Mouse (Mus musculus): Measurements from ENCODE around the gene Myf6. TPM values are rescaled to one million over a fixed set of nuclear protein-coding genes. Genes with fewer than 3 reads are reported as not detected.

Gene Myf6
- total and polyA plus RNA-seq, 2 experiments from 2014 or later: not detected

DNA sequence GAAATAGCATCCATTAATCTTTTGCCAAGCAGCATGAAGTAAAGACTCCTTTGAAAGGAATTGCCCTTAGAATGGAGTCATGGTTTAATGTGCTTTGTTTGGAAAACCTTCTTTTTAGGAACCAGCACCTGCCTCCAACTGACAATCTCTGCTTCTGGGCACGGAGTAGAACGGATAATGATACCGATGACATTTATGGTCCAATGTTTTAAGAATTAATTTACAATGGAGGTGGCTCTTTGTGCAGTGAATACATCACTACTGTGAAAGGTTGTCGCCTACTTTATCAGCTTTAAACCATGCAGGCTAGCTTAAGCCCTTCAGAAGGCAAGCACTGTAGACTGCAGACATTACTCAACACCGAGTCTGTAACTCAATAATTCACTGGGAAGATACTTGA lies 22.8 kb downstream of the Myf6 start:
- 37% methylated on average over 5 of the region's 5 CpGs for WGBS

DNA sequence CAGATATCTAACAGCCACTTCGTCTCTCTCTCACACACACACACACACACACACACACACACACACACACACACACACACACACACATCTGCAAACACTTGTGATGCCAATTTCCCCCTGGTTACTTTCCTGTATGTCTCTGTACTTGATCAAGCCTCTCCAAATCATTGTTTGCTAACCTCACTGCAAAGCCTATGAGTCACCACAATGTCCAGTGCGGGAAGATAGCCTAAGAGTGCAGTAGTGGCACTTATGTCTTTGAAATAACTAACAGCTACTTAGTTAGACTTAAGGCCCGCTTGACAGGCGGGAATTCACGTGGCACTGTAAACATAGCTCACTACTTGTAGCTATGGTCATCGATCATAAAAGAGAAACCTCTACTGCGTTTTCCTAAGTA lies 26.7 kb downstream of the Myf6 start:
- Histone ChIP-seq H3K27ac (ENCODE audit: low read depth, low read length) (no peak overlapping the region), H3K4me2 (ENCODE audit: low read depth, low read length, poor library complexity, severe bottlenecking) (no peak overlapping the region), H3K4me1 (ENCODE audit: insufficient read depth, low read length) (no peaks in the 10 kb centered on the region; the same call in 1 of the 2 replicates), H3K9ac (replicated peaks; ENCODE audit: low read length, poor library complexity, severe bottlenecking) (no peak overlapping the region), H3K9me3 (ENCODE audit: low read length) (no peaks in the 10 kb centered on the region), H3K36me3 (ENCODE audit: insufficient read depth, low read length) (no peaks in the 10 kb centered on the region), H3K27me3 (ENCODE audit: insufficient read depth, low read length) (no peaks in the 10 kb centered on the region), H3K4me3 (ENCODE audit: low read depth, low read length) (no peak overlapping the region)
- DNase-seq (ENCODE audit: low spot score) (no peak), ATAC-seq (ENCODE audit: low FRiP score) (no peak)
- no peak for TF ChIP-seq CTCF (IDR thresholded peaks at IDR 0.05)
- WGBS: 95% methylated on average over 7 of the region's 7 CpGs

More for the DNA sequence above, 22.8 kb downstream of the Myf6 start:
- DNase-seq (ENCODE audit: low spot score) (no peak), ATAC-seq (ENCODE audit: low FRiP score) (no peak)
- Histone ChIP-seq H3K9ac (replicated peaks; ENCODE audit: low read length, poor library complexity, severe bottlenecking) (no peak overlapping the region), H3K27ac (ENCODE audit: low read depth, low read length) (no peak overlapping the region), H3K4me2 (ENCODE audit: low read depth, low read length, poor library complexity, severe bottlenecking) (no peak overlapping the region), H3K27me3 (ENCODE audit: insufficient read depth, low read length) (no peaks in the 10 kb centered on the region), H3K36me3 (ENCODE audit: insufficient read depth, low read length) (no peaks in the 10 kb centered on the region), H3K4me3 (ENCODE audit: low read depth, low read length) (no peak overlapping the region), H3K9me3 (ENCODE audit: low read length) (no peaks in the 10 kb centered on the region), H3K4me1 (ENCODE audit: insufficient read depth, low read length) (no peaks in the 10 kb centered on the region; the same call in 1 of the 2 replicates)
- no peak for TF ChIP-seq CTCF (IDR thresholded peaks at IDR 0.05)

- no peak for ATAC-seq (ENCODE audit: low FRiP score)
- WGBS: 91% methylated on average over 5 of the region's 5 CpGs
- no peak for TF ChIP-seq CTCF (IDR thresholded peaks at IDR 0.05)
Observed at GRCm38 (mm10) chr10:107449496-107450330, 44.8 kb downstream of the Myf6 start.

More at GRCm38 (mm10) chr10:107449496-107450330, 44.8 kb downstream of the Myf6 start:
- no peak for DNase-seq (ENCODE audit: low spot score)
- Histone ChIP-seq H3K4me1 (ENCODE audit: insufficient read depth, low read length) (no peaks in the 10 kb centered on the region), H3K27me3 (ENCODE audit: insufficient read depth, low read length) (no peaks in the 10 kb centered on the region), H3K9ac (replicated peaks; ENCODE audit: low read length, poor library complexity, severe bottlenecking) (no peak overlapping the region), H3K4me2 (ENCODE audit: low read depth, low read length, poor library complexity, severe bottlenecking) (no peak overlapping the region), H3K27ac (ENCODE audit: low read depth, low read length) (no peak overlapping the region), H3K4me3 (ENCODE audit: low read depth, low read length) (no peak overlapping the region), H3K36me3 (ENCODE audit: insufficient read depth, low read length) (no peaks in the 10 kb centered on the region), H3K9me3 (ENCODE audit: low read length) (no peaks in the 10 kb centered on the region)

Small RNAs within 50 kb of the gene (microRNA-seq; reads per million reads assigned to microRNA genes)
- gene Gm44403 (ENCODE audit: borderline number of aligned reads): not detected

Other genes with a start within 250 kb of the Myf6 start
- gene Lin7a, start 223.1 kb downstream of the Myf6 start, total RNA-seq (2014; rRNA removed): 41.7 and 44.6 TPM in 2 replicates
- gene Lin7a, start 223.1 kb downstream of the Myf6 start, polyA plus RNA-seq (2015; fragmentation: Nextera tagmentation; extraction: Ambion mirVana): 27.0 and 28.5 TPM in 2 replicates
- gene Myf5, start 8.6 kb downstream of the Myf6 start, total RNA-seq (2014; rRNA removed): not detected in 2 replicates
- 0.07 TPM in 1 of 2 replicates, not detected in the other for gene Myf5, start 8.6 kb downstream of the Myf6 start, polyA plus RNA-seq (2015; fragmentation: Nextera tagmentation; extraction: Ambion mirVana)
- 0.38 and 0.66 TPM in 2 replicates for gene Ptprq, start 225.3 kb upstream of the Myf6 start, total RNA-seq (2014; rRNA removed)
- gene Ptprq, start 225.3 kb upstream of the Myf6 start, polyA plus RNA-seq (2015; fragmentation: Nextera tagmentation; extraction: Ambion mirVana): 0.04 and 0.09 TPM in 2 replicates

Measured in midbrain, postnatal 0 days (tissue).